Mouse (Mus musculus): ENCODE data around the gene Ephb1. TPM values are rescaled to one million over a fixed set of nuclear protein-coding genes. Genes with fewer than 3 reads are reported as not detected.

Ephb1 gene
- total and polyA plus RNA-seq, 3 experiments = not detected

DNA sequence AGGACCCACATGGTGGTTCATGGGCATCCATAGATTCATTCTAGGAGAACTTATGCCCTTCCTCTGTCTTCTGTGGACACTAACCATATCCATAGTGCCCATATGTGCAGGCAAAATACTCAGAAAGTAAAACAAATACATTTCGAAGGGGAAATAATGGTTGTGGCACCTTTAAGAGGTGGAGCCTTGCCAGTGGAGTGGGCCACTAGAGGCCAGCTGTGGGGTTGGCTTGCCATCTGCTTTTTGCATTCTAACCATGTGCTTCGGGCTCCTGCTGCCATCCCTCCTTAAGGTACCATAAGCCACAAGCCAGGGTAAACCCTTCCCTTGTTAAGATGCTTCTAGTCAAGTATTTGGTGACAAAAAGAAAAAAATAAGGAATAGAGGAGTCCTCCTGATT is 373.3 kb downstream of the Ephb1 start:
- DNase-seq (ENCODE audit: low read depth, low spot score) = no peak
- no peaks in the 10 kb centered on the region for H3K79me2 ChIP-seq (ENCODE audit: control insufficient read depth, insufficient read depth, low read length, poor library complexity)
- no peak overlapping the region for H3K27ac ChIP-seq (ENCODE audit: control insufficient read depth, low read depth, low read length)
- H3K9ac ChIP-seq (ENCODE audit: control insufficient read depth, low read depth, low read length, poor library complexity, severe bottlenecking) = no peak overlapping the region
- no peaks in the 10 kb centered on the region for H3K36me3 ChIP-seq (ENCODE audit: control insufficient read depth in 1 of 2, insufficient read depth in 2 of 2, low read length in 2 of 2)
- H3K4me1 ChIP-seq (ENCODE audit: control insufficient read depth in 1 of 2, insufficient read depth in 2 of 2, low read length in 2 of 2) = no peaks in the 10 kb centered on the region
- H3K4me3 ChIP-seq (ENCODE audit: control insufficient read depth in 1 of 2, insufficient read depth in 1 of 2, low read depth in 2 of 2, low read length in 2 of 2) = no peak overlapping the region
- no peak for TF ChIP-seq CHD2 (IDR thresholded peaks at IDR 0.05; ENCODE audit: low read length)
- TF ChIP-seq MYC (IDR thresholded peaks at IDR 0.05; ENCODE audit: low read depth, low read length) = no peak
- no peak for TF ChIP-seq HCFC1 (IDR thresholded peaks at IDR 0.05; ENCODE audit: low read depth, low read length)
- H3K27me3 ChIP-seq (ENCODE audit: control insufficient read depth in 1 of 2, insufficient read depth in 2 of 2, low read length in 2 of 2) = no peaks in the 10 kb centered on the region
- H3K9me3 ChIP-seq (replicated peaks; ENCODE audit: insufficient read depth, low read length) = no peaks in the 10 kb centered on the region

DNA sequence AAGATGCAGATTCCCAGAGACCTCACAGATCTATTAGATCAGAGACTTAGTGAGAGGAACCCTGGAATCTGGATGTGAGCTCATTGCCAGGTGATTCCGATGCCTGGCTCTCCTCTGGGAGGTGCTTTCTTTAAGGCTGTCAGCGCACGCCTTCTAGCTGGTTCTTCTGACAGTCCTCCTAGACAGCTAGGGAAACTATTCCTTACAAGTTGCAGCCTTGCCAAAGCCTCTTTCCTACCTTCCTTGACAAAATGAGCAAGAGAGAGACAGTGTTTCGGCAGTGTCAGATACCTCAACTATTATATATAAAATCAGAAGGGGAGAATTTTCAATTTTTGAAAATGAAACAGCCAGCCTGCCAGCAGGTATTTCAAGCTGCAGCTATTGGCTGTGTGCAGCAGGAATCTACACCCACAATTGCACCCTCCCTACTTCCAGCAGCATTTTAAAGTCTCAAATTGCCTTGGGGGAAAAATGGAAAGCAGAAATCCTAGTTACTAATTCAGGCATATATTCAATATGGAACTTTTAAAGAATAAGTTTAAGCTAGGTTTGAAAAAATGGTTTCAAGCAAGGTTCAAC is 377.5 kb downstream of the Ephb1 start:
- H3K9me3 ChIP-seq (replicated peaks; ENCODE audit: insufficient read depth, low read length) = no peaks in the 10 kb centered on the region
- H3K79me2 ChIP-seq (ENCODE audit: control insufficient read depth, insufficient read depth, low read length, poor library complexity) = no peaks in the 10 kb centered on the region
- no peak overlapping the region for H3K4me3 ChIP-seq (ENCODE audit: control insufficient read depth in 1 of 2, insufficient read depth in 1 of 2, low read depth in 2 of 2, low read length in 2 of 2)
- no peaks in the 10 kb centered on the region for H3K4me1 ChIP-seq (ENCODE audit: control insufficient read depth in 1 of 2, insufficient read depth in 2 of 2, low read length in 2 of 2)
- H3K27ac ChIP-seq (ENCODE audit: control insufficient read depth, low read depth, low read length) = no peak overlapping the region
- TF ChIP-seq UBTF (IDR thresholded peaks at IDR 0.05; ENCODE audit: borderline replicate concordance, insufficient read depth, low read depth, low read length) = no peak
- no peak for TF ChIP-seq ZNF384 (IDR thresholded peaks at IDR 0.05; ENCODE audit: low read depth, low read length)
- TF ChIP-seq EP300 (IDR thresholded peaks at IDR 0.05; ENCODE audit: low read depth in 1 of 2, low read length in 2 of 2) = no peak
- no peak for TF ChIP-seq ELF1 (IDR thresholded peaks at IDR 0.05; ENCODE audit: low read depth, low read length)
- TF ChIP-seq MEF2A (IDR thresholded peaks at IDR 0.05; ENCODE audit: extremely low read depth, insufficient replicate concordance, low read depth, low read length, poor library complexity, severe bottlenecking) = no peak
- no peak for TF ChIP-seq NRF1 (IDR thresholded peaks at IDR 0.05; ENCODE audit: insufficient read depth, low read depth, low read length, poor library complexity, severe bottlenecking)
- no peak for TF ChIP-seq TBP (IDR thresholded peaks at IDR 0.05; ENCODE audit: low read depth, low read length)
- no peak for TF ChIP-seq POLR2AphosphoS5 (IDR thresholded peaks at IDR 0.05; ENCODE audit: borderline replicate concordance, low read depth, low read length)
- TF ChIP-seq TCF12 (IDR thresholded peaks at IDR 0.05; ENCODE audit: low read depth, low read length) = no peak
- TF ChIP-seq CTCF (IDR thresholded peaks at IDR 0.05 in 2 of 3, conservative IDR thresholded peaks at IDR 0.05 in 1 of 3; ENCODE audit: control insufficient read depth in 1 of 3, insufficient read depth in 1 of 3, low read depth in 2 of 3, low read length in 3 of 3, poor library complexity in 1 of 3, severe bottlenecking in 1 of 3) = no peak
- no peak for TF ChIP-seq USF1 (IDR thresholded peaks at IDR 0.05; ENCODE audit: low read depth, low read length)
- TF ChIP-seq CHD1 (IDR thresholded peaks at IDR 0.05; ENCODE audit: low read depth, low read length) = no peak
- H3K27me3 ChIP-seq (ENCODE audit: control insufficient read depth in 1 of 2, insufficient read depth in 2 of 2, low read length in 2 of 2) = no peaks in the 10 kb centered on the region
- H3K9ac ChIP-seq (ENCODE audit: control insufficient read depth, low read depth, low read length, poor library complexity, severe bottlenecking) = no peak overlapping the region
- DNase-seq (ENCODE audit: low read depth, low spot score) = no peak
- H3K36me3 ChIP-seq (ENCODE audit: control insufficient read depth in 1 of 2, insufficient read depth in 2 of 2, low read length in 2 of 2) = no peaks in the 10 kb centered on the region
